ENCODE assay signal across 24 mouse cellular contexts in the genomic region with DNA sequence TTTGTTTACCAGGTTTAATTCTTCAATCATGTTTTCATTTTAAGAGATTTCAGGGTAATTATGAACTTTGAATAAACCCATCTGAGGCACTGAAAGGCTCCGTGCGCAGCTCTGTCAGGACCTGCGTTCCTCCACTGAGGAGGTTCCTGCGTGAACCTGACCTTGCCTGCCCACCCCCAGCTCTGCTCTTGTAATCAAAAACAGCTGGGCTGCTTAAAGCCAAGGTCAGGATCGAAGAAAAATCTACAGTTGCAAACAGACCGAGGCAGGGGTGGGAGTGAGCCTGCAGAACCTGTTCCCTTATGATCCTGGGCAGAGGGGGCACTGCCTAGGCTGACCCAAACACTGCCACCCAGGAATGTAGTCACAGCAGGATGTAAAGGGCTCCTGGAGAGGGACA.
DNase-seq lines count a peak whose midpoint lies in the region; ATAC-seq and TF ChIP-seq lines count a peak whose summit lies in the region.
"Had no signal": no experiment of that assay in that cellular context is flagged by ENCODE, and none has a peak within 500 bp of the region (broad histone marks: within the 10 kb centered on the region; RNA-seq: fewer than 3 reads in every experiment).

No protein-coding gene starts in this region.

- whole genome bisulfite sequencing in kidney, postnatal 0 days, result 32% methylated on average over 6 of the region's 6 CpGs
- WGBS in kidney, embryonic 14.5 days, result 32% methylated on average over 6 of the region's 6 CpGs
- WGBS in embryonic facial prominence, embryonic 10.5 days, result 33% methylated on average over 6 of the region's 6 CpGs
- WGBS in embryonic facial prominence, embryonic 14.5 days, result 19% methylated on average over 6 of the region's 6 CpGs
- WGBS in limb, embryonic 12.5 days, result 26% methylated on average over 6 of the region's 6 CpGs

- no peak overlapping the region for H3K9ac ChIP-seq in kidney, postnatal 0 days (ENCODE audit: low read depth, low read length)
- H3K9ac ChIP-seq in kidney, embryonic 14.5 days (ENCODE audit: low read depth, low read length), result no peak overlapping the region
- no peak overlapping the region for H3K9ac ChIP-seq in embryonic facial prominence, embryonic 14.5 days (ENCODE audit: low read depth, low read length)
- H3K9ac ChIP-seq in limb, embryonic 12.5 days (replicated peaks), result no peak overlapping the region
- H3K9ac ChIP-seq: embryonic facial prominence, embryonic 15.5 days; forebrain, embryonic 15.5 days; liver, embryonic 15.5 days; lung, embryonic 15.5 days; midbrain, embryonic 15.5 days had no signal

- H3K27ac ChIP-seq in kidney, postnatal 0 days, result no peak overlapping the region
- H3K27ac ChIP-seq in kidney, embryonic 14.5 days (ENCODE audit: low read depth, low read length), result no peak overlapping the region
- no peak overlapping the region for H3K27ac ChIP-seq in embryonic facial prominence, embryonic 10.5 days (replicated peaks)
- H3K27ac ChIP-seq in embryonic facial prominence, embryonic 14.5 days (replicated peaks; ENCODE audit: low read depth, low read length), result no peak overlapping the region
- H3K27ac ChIP-seq in limb, embryonic 12.5 days, result no peak overlapping the region
- H3K27ac ChIP-seq: embryonic facial prominence, embryonic 15.5 days; forebrain, embryonic 15.5 days; hindbrain, postnatal 0 days; left cerebral cortex, adult 2 months; lung, embryonic 15.5 days; midbrain, embryonic 15.5 days had no signal

- no peaks in the 10 kb centered on the region for H3K36me3 ChIP-seq in kidney, postnatal 0 days (ENCODE audit: insufficient read depth, low read length)
- H3K36me3 ChIP-seq in kidney, embryonic 14.5 days (ENCODE audit: control insufficient read depth, insufficient read depth, low read length), result no peaks in the 10 kb centered on the region
- no peaks in the 10 kb centered on the region for H3K36me3 ChIP-seq in embryonic facial prominence, embryonic 10.5 days (replicated peaks)
- no peaks in the 10 kb centered on the region for H3K36me3 ChIP-seq in embryonic facial prominence, embryonic 14.5 days (ENCODE audit: control insufficient read depth, insufficient read depth, low read length)
- no peaks in the 10 kb centered on the region for H3K36me3 ChIP-seq in limb, embryonic 12.5 days
- H3K36me3 ChIP-seq: embryonic facial prominence, embryonic 15.5 days; forebrain, embryonic 15.5 days; liver, embryonic 15.5 days; lung, embryonic 15.5 days; midbrain, embryonic 15.5 days had no signal

- H3K27me3 ChIP-seq in kidney, postnatal 0 days (ENCODE audit: insufficient read depth, low read length), result no peaks in the 10 kb centered on the region
- no peaks in the 10 kb centered on the region for H3K27me3 ChIP-seq in kidney, embryonic 14.5 days (ENCODE audit: control insufficient read depth, insufficient read depth, low read length)
- peaks cover 86% of the 10 kb centered on the region for H3K27me3 ChIP-seq in embryonic facial prominence, embryonic 10.5 days (replicated peaks; ENCODE audit: low read depth, poor library complexity, severe bottlenecking)
- H3K27me3 ChIP-seq in embryonic facial prominence, embryonic 14.5 days (replicated peaks; ENCODE audit: control insufficient read depth, insufficient read depth, low read length), result peaks cover under 1% of the 10 kb centered on the region
- H3K27me3 ChIP-seq in limb, embryonic 12.5 days, result peaks cover 31% of the 10 kb centered on the region
- H3K27me3 ChIP-seq: forebrain, embryonic 15.5 days; lung, embryonic 15.5 days; midbrain, embryonic 15.5 days had no signal

- H3K4me3 ChIP-seq in kidney, postnatal 0 days (replicated peaks; ENCODE audit: low read depth, low read length), result no peak overlapping the region
- no peak overlapping the region for H3K4me3 ChIP-seq in kidney, embryonic 14.5 days (ENCODE audit: low read length)
- H3K4me3 ChIP-seq in embryonic facial prominence, embryonic 10.5 days, result no peak overlapping the region
- no peak overlapping the region for H3K4me3 ChIP-seq in embryonic facial prominence, embryonic 14.5 days (ENCODE audit: low read depth, low read length)
- H3K4me3 ChIP-seq in limb, embryonic 12.5 days (replicated peaks), result no peak overlapping the region
- H3K4me3 ChIP-seq: embryonic facial prominence, embryonic 15.5 days; forebrain, embryonic 15.5 days; left cerebral cortex, adult 2 months; liver, embryonic 15.5 days; lung, embryonic 15.5 days; megakaryocyte, embryonic 14.5 days; midbrain, embryonic 15.5 days had no signal

- no peak for ATAC-seq in kidney, postnatal 0 days (replicated peaks; ENCODE audit: low FRiP score, low read depth)
- ATAC-seq in kidney, embryonic 14.5 days (ENCODE audit: low FRiP score, low TSS enrichment), result no peak
- ATAC-seq in embryonic facial prominence, embryonic 14.5 days (ENCODE audit: low read depth), result peak; percentile 44; the same call in 1 of the 2 replicates
- peak; percentile 56; the same call in 1 of the 2 replicates for ATAC-seq in limb, embryonic 12.5 days (ENCODE audit: insufficient number of reproducible peaks, insufficient read depth, low FRiP score, low TSS enrichment, low read depth)
- ATAC-seq: forebrain, embryonic 15.5 days; hindbrain, postnatal 0 days; midbrain, embryonic 15.5 days; Patski had no signal

- H3K9me3 ChIP-seq in kidney, postnatal 0 days (replicated peaks; ENCODE audit: low read length), result no peaks in the 10 kb centered on the region
- no peaks in the 10 kb centered on the region for H3K9me3 ChIP-seq in kidney, embryonic 14.5 days (ENCODE audit: control insufficient read depth, low read length)
- no peaks in the 10 kb centered on the region for H3K9me3 ChIP-seq in embryonic facial prominence, embryonic 10.5 days
- H3K9me3 ChIP-seq in embryonic facial prominence, embryonic 14.5 days (ENCODE audit: control insufficient read depth, low read length), result no peaks in the 10 kb centered on the region
- H3K9me3 ChIP-seq in limb, embryonic 12.5 days, result no peaks in the 10 kb centered on the region
- H3K9me3 ChIP-seq: embryonic facial prominence, embryonic 15.5 days; forebrain, embryonic 15.5 days; liver, embryonic 15.5 days; lung, embryonic 15.5 days; megakaryocyte, embryonic 14.5 days; midbrain, embryonic 15.5 days had no signal

- no peaks in the 10 kb centered on the region for H3K4me1 ChIP-seq in kidney, postnatal 0 days (replicated peaks; ENCODE audit: insufficient read depth, low read length)
- no peaks in the 10 kb centered on the region for H3K4me1 ChIP-seq in kidney, embryonic 14.5 days (ENCODE audit: control insufficient read depth, insufficient read depth, low read length)
- H3K4me1 ChIP-seq in embryonic facial prominence, embryonic 10.5 days, result peaks cover 30% of the 10 kb centered on the region
- H3K4me1 ChIP-seq in embryonic facial prominence, embryonic 14.5 days (ENCODE audit: control insufficient read depth, insufficient read depth, low read length), result no peaks in the 10 kb centered on the region
- peaks cover 15% of the 10 kb centered on the region for H3K4me1 ChIP-seq in limb, embryonic 12.5 days (replicated peaks)
- H3K4me1 ChIP-seq: forebrain, embryonic 15.5 days; lung, embryonic 15.5 days had no signal

- H3K4me2 ChIP-seq in kidney, postnatal 0 days (ENCODE audit: low read length), result no peak overlapping the region
- H3K4me2 ChIP-seq in kidney, embryonic 14.5 days (replicated peaks; ENCODE audit: low read depth, low read length), result no peak overlapping the region
- peak overlapping the region; percentile 24; the same call in 1 of the 2 replicates for H3K4me2 ChIP-seq in embryonic facial prominence, embryonic 14.5 days (ENCODE audit: low read depth, low read length)
- peak overlapping the region; percentile 17; the same call in 1 of the 2 replicates for H3K4me2 ChIP-seq in limb, embryonic 12.5 days
- H3K4me2 ChIP-seq: embryonic facial prominence, embryonic 15.5 days; forebrain, embryonic 15.5 days; heart, embryonic 11.5 days; liver, embryonic 15.5 days; lung, embryonic 15.5 days; midbrain, embryonic 15.5 days had no signal

- peak; percentile 7 for DNase-seq in kidney, postnatal 0 days (ENCODE audit: low spot score)
- DNase-seq in embryonic facial prominence, embryonic 10.5 days (ENCODE audit: low spot score), result peak; percentile 61
- peak; percentile 51 for DNase-seq in embryonic facial prominence, embryonic 14.5 days (ENCODE audit: low spot score)
- no peak for DNase-seq in cerebellum, adult 18-20 months
- no peak for DNase-seq in right cerebral cortex, postnatal 36 days (ENCODE audit: low spot score in 2 of 2)
- DNase-seq: adrenal gland, postnatal 36 days; cerebellum, adult 11-12 months; cerebellum, postnatal 25 days; gastrocnemius, postnatal 14 days; heart, adult 11 months; kidney, adult 11 months; lung, postnatal 36 days had no signal

- TF ChIP-seq CTCF in kidney, postnatal 0 days (IDR thresholded peaks at IDR 0.05; ENCODE audit: low read depth), result no peak

Comparison
In these comparisons a context has a peak if more than half of its experiments do, and no peak if none do; other contexts are left out.
1. ATAC-seq: peak in embryonic facial prominence, embryonic 14.5 days (single experiment) and limb, embryonic 12.5 days (single experiment); none in kidney, postnatal 0 days (single experiment) and kidney, embryonic 14.5 days (single experiment).
2. DNase-seq: peak in kidney, postnatal 0 days (single experiment), embryonic facial prominence, embryonic 10.5 days (single experiment) and embryonic facial prominence, embryonic 14.5 days (single experiment); none in cerebellum, adult 18-20 months (0 of 2) and right cerebral cortex, postnatal 36 days (0 of 2).
3. H3K4me2 ChIP-seq: peak in embryonic facial prominence, embryonic 14.5 days (single experiment) and limb, embryonic 12.5 days (single experiment); none in kidney, postnatal 0 days (single experiment) and kidney, embryonic 14.5 days (single experiment).